8 mouse cellular contexts compared by ENCODE assay signal in the genomic region with DNA sequence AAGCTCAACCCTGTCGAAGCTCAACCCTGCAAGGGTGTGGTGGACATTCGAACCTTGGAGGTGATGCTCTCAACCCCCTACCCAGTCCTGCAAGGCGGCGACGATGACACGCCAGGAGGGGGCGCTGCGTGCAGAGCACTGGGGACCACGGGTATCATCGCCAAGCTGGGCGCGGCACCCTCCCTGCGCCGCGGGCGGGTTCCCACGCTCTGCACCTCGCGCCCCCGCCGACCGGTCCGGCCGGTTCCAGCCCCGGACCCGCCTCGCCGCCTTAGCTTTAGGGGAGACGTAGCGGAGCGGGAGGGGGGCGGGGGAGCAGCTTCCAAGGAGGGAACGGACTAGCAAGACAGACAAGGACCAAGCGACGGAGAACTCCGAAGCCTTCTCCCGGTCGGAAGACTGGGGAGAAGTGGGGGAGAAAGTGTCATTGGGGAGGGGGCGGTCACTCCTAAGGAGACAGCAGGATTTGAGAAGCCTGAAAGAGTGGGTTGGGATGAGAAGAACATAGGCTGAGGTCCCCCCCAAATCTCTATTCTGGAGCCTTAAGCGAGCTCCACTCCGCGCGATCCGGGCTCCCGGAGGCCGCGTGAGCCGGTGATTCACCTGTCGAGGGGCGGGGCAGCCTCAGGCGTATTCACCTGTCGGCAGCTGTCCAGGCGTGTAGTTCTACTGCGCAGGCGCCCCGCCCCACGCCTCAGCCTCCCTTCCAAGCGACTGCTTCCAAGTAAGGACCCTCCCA. TPM values are rescaled to one million over a fixed set of nuclear protein-coding genes. Genes with fewer than 3 reads are reported as not detected.
DNase-seq lines count a peak whose midpoint lies in the region; ATAC-seq and TF ChIP-seq lines count a peak whose summit lies in the region.

No protein-coding gene starts in this region.

- intact Hi-C loops in heart, postnatal 10 days (cut with DNase I): loop anchor here (2.0 kb wide), 1 partner anchor 47 kb away; no protein-coding TSS in a partner anchor

- no peak overlapping the region for H3ac ChIP-seq in C2C12 (ENCODE audit: control insufficient read depth, insufficient read length, low read depth)

- H3K79me2 ChIP-seq in C2C12 (ENCODE audit: control insufficient read depth, insufficient read depth): no peaks in the 10 kb centered on the region

- H3K27me3 ChIP-seq in C2C12 (ENCODE audit: control insufficient read depth, insufficient read depth, insufficient read length): no peaks in the 10 kb centered on the region
- no peaks in the 10 kb centered on the region for H3K27me3 ChIP-seq in forebrain, embryonic 14.5 days (replicated peaks; ENCODE audit: control insufficient read depth, insufficient read depth, low read length)
- no peaks in the 10 kb centered on the region for H3K27me3 ChIP-seq in neural tube, embryonic 14.5 days (ENCODE audit: control insufficient read depth, insufficient read depth, low read length)

- TF ChIP-seq CTCF in C2C12 (IDR thresholded peaks at IDR 0.05; ENCODE audit: control insufficient read depth, insufficient read depth, insufficient read length): peak; percentile 86

- peak overlapping the region; percentile 67 for H3K9ac ChIP-seq in forebrain, embryonic 14.5 days (ENCODE audit: low read length)
- peak overlapping the region; percentile 66 for H3K9ac ChIP-seq in neural tube, embryonic 14.5 days (replicated peaks; ENCODE audit: low read depth, low read length)

- no peaks in the 10 kb centered on the region for H3K36me3 ChIP-seq in C2C12 (ENCODE audit: control insufficient read depth, insufficient read depth)
- 0 out of 2 replicates have a peak, but pooled peaks cover 5% of the 10 kb centered on the region for H3K36me3 ChIP-seq in forebrain, embryonic 14.5 days (ENCODE audit: control insufficient read depth, insufficient read depth, low read length)
- H3K36me3 ChIP-seq in neural tube, embryonic 14.5 days (ENCODE audit: control insufficient read depth, insufficient read depth, low read length): no peaks in the 10 kb centered on the region

- peak; percentile 45 for ATAC-seq in forebrain, embryonic 14.5 days
- ATAC-seq in neural tube, embryonic 14.5 days (ENCODE audit: low read depth): peak; percentile 28

- H3K79me3 ChIP-seq in C2C12 (ENCODE audit: low read depth): no peaks in the 10 kb centered on the region

- no peak overlapping the region for H3K27ac ChIP-seq in forebrain, embryonic 14.5 days (ENCODE audit: low read depth, low read length)
- no peak overlapping the region for H3K27ac ChIP-seq in neural tube, embryonic 14.5 days (ENCODE audit: low read depth, low read length)

- WGBS in forebrain, embryonic 14.5 days: 2% methylated on average over 57 of the region's 58 CpGs
- 2% methylated on average over 58 of the region's 58 CpGs for WGBS in neural tube, embryonic 14.5 days

- no peak overlapping the region for H3K4me3 ChIP-seq in C2C12 (ENCODE audit: insufficient read depth, poor library complexity, severe bottlenecking)
- H3K4me3 ChIP-seq in forebrain, embryonic 14.5 days (ENCODE audit: low read depth, low read length): peak overlapping the region; percentile 58
- H3K4me3 ChIP-seq in neural tube, embryonic 14.5 days (ENCODE audit: low read depth, low read length): peak overlapping the region; percentile 52

- peaks cover 4% of the 10 kb centered on the region for H3K4me1 ChIP-seq in forebrain, embryonic 14.5 days (ENCODE audit: control insufficient read depth, insufficient read depth, low read length)
- H3K4me1 ChIP-seq in neural tube, embryonic 14.5 days (ENCODE audit: control insufficient read depth, insufficient read depth, low read length): peaks cover 13% of the 10 kb centered on the region; the same call in 1 of the 2 replicates

- H3K4me2 ChIP-seq in forebrain, embryonic 14.5 days (ENCODE audit: low read length): peak overlapping the region; percentile 88
- peak overlapping the region; percentile 89 for H3K4me2 ChIP-seq in neural tube, embryonic 14.5 days (ENCODE audit: low read depth, low read length)

- H3K9me3 ChIP-seq in forebrain, embryonic 14.5 days (replicated peaks; ENCODE audit: control insufficient read depth, low read length): no peaks in the 10 kb centered on the region
- H3K9me3 ChIP-seq in neural tube, embryonic 14.5 days (ENCODE audit: control insufficient read depth, low read length): no peaks in the 10 kb centered on the region

- peak; percentile 57 for DNase-seq in brain, adult 2 months (ENCODE audit: low read depth, low spot score)
- peak; percentile 76 for DNase-seq in forebrain, embryonic 14.5 days (ENCODE audit: low spot score)
- DNase-seq in heart, postnatal 10 days: peak; percentile 71 to 79
- DNase-seq in kidney, postnatal 14 days: peak; percentile 82
- peak; percentile 81 to 88 for DNase-seq in lung, adult 18-20 months
- DNase-seq in thymus, postnatal 14 days: peak; percentile 92

TF ChIP-seq in C2C12, 6 proteins besides CTCF, POLR2A, EP300 and RAD21:
- TF ChIP-seq MYOD1 (IDR thresholded peaks at IDR 0.05; ENCODE audit: control insufficient read depth, insufficient read length, low read depth) (no peak), CEBPB (IDR thresholded peaks at IDR 0.05; ENCODE audit: low read depth) (no peak), MYOG (IDR thresholded peaks at IDR 0.05; ENCODE audit: control insufficient read depth, extremely low read depth, insufficient read length) (no peak), USF1 (IDR thresholded peaks at IDR 0.05; ENCODE audit: low read depth) (no peak), MAX (IDR thresholded peaks at IDR 0.05) (no peak), FOSL1 (IDR thresholded peaks at IDR 0.05; ENCODE audit: insufficient read depth, low read length, poor library complexity, severe bottlenecking) (no peak)

RNA-seq across cellular contexts. Expression of a gene that starts 4.4 kb away (rescaled TPM):
- polyA plus RNA-seq in C2C12 (2012; fragmentation: generic; extraction: Trizol): 14.8 TPM
- 5.6 and 6.0 TPM in 2 replicates for polyA plus RNA-seq in forebrain, embryonic 14.5 days (2014; fragmentation: Nextera tagmentation; extraction: Ambion mirVana)
- 10 to 100 TPM; 57.6 to 65.3 TPM for total RNA-seq in heart, postnatal 10 days (2021)
- polyA plus RNA-seq in neural tube, embryonic 14.5 days (2014; fragmentation: Nextera tagmentation; extraction: Ambion mirVana): 8.0 and 8.3 TPM in 2 replicates

RNA-seq across cellular contexts. Expression of a gene that starts 27.1 kb away (rescaled TPM):
- polyA plus RNA-seq in C2C12 (2012; fragmentation: generic; extraction: Trizol): 0.12 TPM
- not detected in 2 replicates for polyA plus RNA-seq in forebrain, embryonic 14.5 days (2014; fragmentation: Nextera tagmentation; extraction: Ambion mirVana)
- total RNA-seq in heart, postnatal 10 days (2021): under 1 TPM; 0.53 to 0.77 TPM
- 0.33 and 0.46 TPM in 2 replicates for polyA plus RNA-seq in neural tube, embryonic 14.5 days (2014; fragmentation: Nextera tagmentation; extraction: Ambion mirVana)
